Mouse (Mus musculus): ENCODE data around the gene Hmg20a.

Hmg20a gene

GRCm38 (mm10) chr9:56451570-56451969, 33.2 kb downstream of the Hmg20a start:
- DNase-seq, result peak; percentile 54

- DNase-seq, result no peak
Measured at GRCm38 (mm10) chr9:56453038-56453815, 34.8 kb downstream of the Hmg20a start.

- no peak for DNase-seq
Measured at GRCm38 (mm10) chr9:56456426-56456825, 38.0 kb downstream of the Hmg20a start.

GRCm38 (mm10) chr9:56460987-56461386, 42.6 kb downstream of the Hmg20a start:
- no peak for DNase-seq

- peak; percentile 40 for DNase-seq
Measured at GRCm38 (mm10) chr9:56462606-56463005, 44.2 kb downstream of the Hmg20a start.

GRCm38 (mm10) chr9:56463046-56463445, 44.6 kb downstream of the Hmg20a start:
- DNase-seq, result no peak

- no peak for DNase-seq
Measured at GRCm38 (mm10) chr9:56463686-56464515, 45.5 kb downstream of the Hmg20a start.

GRCm38 (mm10) chr9:56464863-56465654, 46.6 kb downstream of the Hmg20a start:
- DNase-seq, result no peak

GRCm38 (mm10) chr9:56466251-56466650, 47.8 kb downstream of the Hmg20a start:
- no peak for DNase-seq

GRCm38 (mm10) chr9:56469656-56470055, 51.2 kb downstream of the Hmg20a start:
- no peak for DNase-seq

GRCm38 (mm10) chr9:56470291-56470690, 51.9 kb downstream of the Hmg20a start:
- no peak for DNase-seq

GRCm38 (mm10) chr9:56478975-56479647, 60.7 kb downstream of the Hmg20a start:
- DNase-seq, result no peak

- DNase-seq, result no peak
Measured at GRCm38 (mm10) chr9:56482623-56483022, 64.2 kb downstream of the Hmg20a start.

- DNase-seq, result no peak
Measured at GRCm38 (mm10) chr9:56485423-56485822, 67.0 kb downstream of the Hmg20a start.

- no peak for DNase-seq
Measured at GRCm38 (mm10) chr9:56486158-56486557, 67.7 kb downstream of the Hmg20a start.

- DNase-seq, result no peak
Measured at GRCm38 (mm10) chr9:56487651-56488050, 69.2 kb downstream of the Hmg20a start.

GRCm38 (mm10) chr9:56492391-56492790, 74.0 kb downstream of the Hmg20a start:
- DNase-seq, result no peak

- no peak for DNase-seq
Measured at GRCm38 (mm10) chr9:56492916-56493315, 74.5 kb downstream of the Hmg20a start.

GRCm38 (mm10) chr9:56495088-56495487, 76.7 kb downstream of the Hmg20a start:
- DNase-seq, result peak; percentile 66

- peak; percentile 76 for DNase-seq
Measured at GRCm38 (mm10) chr9:56495795-56496232, 77.4 kb downstream of the Hmg20a start.

- no peak for DNase-seq
Measured at GRCm38 (mm10) chr9:56496567-56496966, 78.2 kb downstream of the Hmg20a start.

GRCm38 (mm10) chr9:56497181-56497864, 78.9 kb downstream of the Hmg20a start:
- no peak for DNase-seq
